In genomic region chr9:106345630-106346029, GRCm38 (mm10) we compare ENCODE assay signal across 9 mouse cellular contexts. TPM values are rescaled to one million over a fixed set of nuclear protein-coding genes. Genes with fewer than 3 reads are reported as not detected.
DNase-seq lines count a peak whose midpoint lies in the region; ATAC-seq and TF ChIP-seq lines count a peak whose summit lies in the region.
"Had no signal": no experiment of that assay in that cellular context is flagged by ENCODE, and none has a peak within 500 bp of the region (broad histone marks: within the 10 kb centered on the region; RNA-seq: fewer than 3 reads in every experiment).

No protein-coding gene starts in this region.

- 0 out of 2 replicates have a peak overlapping the region, but pooled peaks have one; percentile 1 for H3K4me2 ChIP-seq in heart, postnatal 0 days (ENCODE audit: low read depth, low read length)
- H3K4me2 ChIP-seq in embryonic facial prominence, embryonic 13.5 days, result peak overlapping the region; percentile 16; the same call in 1 of the 2 replicates
- no peak overlapping the region for H3K4me2 ChIP-seq in midbrain, embryonic 15.5 days

- H3K27me3 ChIP-seq in heart, postnatal 0 days (ENCODE audit: control insufficient read depth, insufficient read depth, low read length), result no peaks in the 10 kb centered on the region
- no peaks in the 10 kb centered on the region for H3K27me3 ChIP-seq in embryonic facial prominence, embryonic 13.5 days
- H3K27me3 ChIP-seq in midbrain, embryonic 15.5 days (replicated peaks), result no peaks in the 10 kb centered on the region
- H3K27me3 ChIP-seq in thymus, adult 2 months (ENCODE audit: control insufficient read depth, insufficient read depth, low read length), result no peaks in the 10 kb centered on the region

- no peak for ATAC-seq in heart, postnatal 0 days (ENCODE audit: insufficient read depth, low read depth)
- peak; percentile 65 for ATAC-seq in common myeloid progenitor, adult 5-6 weeks (replicated peaks; ENCODE audit: low read depth, poor library complexity, severe bottlenecking)
- no peak for ATAC-seq in embryonic facial prominence, embryonic 13.5 days (ENCODE audit: insufficient number of reproducible peaks, insufficient read depth, low FRiP score, low TSS enrichment, low read depth)
- no peak for ATAC-seq in midbrain, embryonic 15.5 days (replicated peaks)

- no peaks in the 10 kb centered on the region; the same call in 1 of the 2 replicates for H3K36me3 ChIP-seq in heart, postnatal 0 days (replicated peaks; ENCODE audit: control insufficient read depth, insufficient read depth, low read length)
- no peaks in the 10 kb centered on the region for H3K36me3 ChIP-seq in embryonic facial prominence, embryonic 13.5 days
- no peaks in the 10 kb centered on the region for H3K36me3 ChIP-seq in midbrain, embryonic 15.5 days (replicated peaks)
- no peaks in the 10 kb centered on the region for H3K36me3 ChIP-seq in thymus, adult 2 months (ENCODE audit: control insufficient read depth, insufficient read depth, low read length)

- H3K27ac ChIP-seq in heart, postnatal 0 days (ENCODE audit: low read depth), result peak overlapping the region; percentile 78
- H3K27ac ChIP-seq in embryonic facial prominence, embryonic 13.5 days, result peak overlapping the region; percentile 85
- H3K27ac ChIP-seq in midbrain, embryonic 15.5 days, result peak overlapping the region; percentile 44; the same call in 1 of the 2 replicates
- no peak overlapping the region for H3K27ac ChIP-seq in thymus, adult 2 months (ENCODE audit: control insufficient read depth, insufficient read depth, low read length)

- H3K4me1 ChIP-seq in heart, postnatal 0 days (ENCODE audit: control insufficient read depth, insufficient read depth), result peaks cover 16% of the 10 kb centered on the region
- peaks cover 86% of the 10 kb centered on the region for H3K4me1 ChIP-seq in embryonic facial prominence, embryonic 13.5 days
- H3K4me1 ChIP-seq in midbrain, embryonic 15.5 days, result peaks cover 8% of the 10 kb centered on the region; the same call in 1 of the 2 replicates
- H3K4me1 ChIP-seq in thymus, adult 2 months (replicated peaks; ENCODE audit: control insufficient read depth, insufficient read depth, low read length), result 0 out of 2 replicates have a peak, but pooled peaks cover 4% of the 10 kb centered on the region

- no peak for TF ChIP-seq EP300 in heart, postnatal 0 days (IDR thresholded peaks at IDR 0.05; ENCODE audit: low read depth)

- H3K4me3 ChIP-seq in heart, postnatal 0 days (ENCODE audit: low read depth, low read length), result no peak overlapping the region
- no peak overlapping the region for H3K4me3 ChIP-seq in embryonic facial prominence, embryonic 13.5 days
- H3K4me3 ChIP-seq in midbrain, embryonic 15.5 days, result no peak overlapping the region
- H3K4me3 ChIP-seq in thymus, adult 2 months (ENCODE audit: control insufficient read depth, insufficient read depth, low read length), result no peak overlapping the region

- 0 out of 2 replicates have a peak overlapping the region, but pooled peaks have one; percentile 20 for H3K9ac ChIP-seq in heart, postnatal 0 days (replicated peaks; ENCODE audit: low read depth, low read length)
- H3K9ac ChIP-seq in embryonic facial prominence, embryonic 13.5 days, result peak overlapping the region; percentile 55
- no peak overlapping the region for H3K9ac ChIP-seq in midbrain, embryonic 15.5 days

- WGBS in heart, postnatal 0 days, result 71% methylated on average over 6 of the region's 6 CpGs
- 21% methylated on average over 6 of the region's 6 CpGs for WGBS in embryonic facial prominence, embryonic 13.5 days
- WGBS in midbrain, embryonic 15.5 days, result 28% methylated on average over 6 of the region's 6 CpGs
- 30% methylated on average over 6 of the region's 6 CpGs for WGBS in thymus, adult 2 months

- no peaks in the 10 kb centered on the region for H3K9me3 ChIP-seq in heart, postnatal 0 days (replicated peaks; ENCODE audit: control insufficient read depth, low read length)
- H3K9me3 ChIP-seq in embryonic facial prominence, embryonic 13.5 days, result no peaks in the 10 kb centered on the region
- no peaks in the 10 kb centered on the region for H3K9me3 ChIP-seq in midbrain, embryonic 15.5 days
- H3K9me3 ChIP-seq: G1E had no signal

- TF ChIP-seq POLR2A in thymus, adult 2 months (IDR thresholded peaks at IDR 0.05; ENCODE audit: control insufficient read depth, extremely low read depth, insufficient read depth, low read length, poor library complexity), result no peak

- no peak for DNase-seq in heart, postnatal 0 days (ENCODE audit: low spot score)
- DNase-seq in heart, postnatal 4 days, result no peak
- DNase-seq in frontal cortex, postnatal 14 days (ENCODE audit: low spot score in 2 of 2), result no peak
- no peak for DNase-seq in thymus, adult 2 months
- DNase-seq: thymus, postnatal 36 days had no signal

- no peak for TF ChIP-seq CTCF in heart, postnatal 0 days (IDR thresholded peaks at IDR 0.05; ENCODE audit: low read depth)
- TF ChIP-seq CTCF in thymus, adult 2 months (IDR thresholded peaks at IDR 0.05; ENCODE audit: borderline replicate concordance, control insufficient read depth, extremely low read depth, insufficient read depth, low read length, poor library complexity), result no peak

RNA-seq across cellular contexts. Expression of gene Dusp7, which starts 22.8 kb away (rescaled TPM):
- total RNA-seq in heart, postnatal 0 days (2014; rRNA removed; ENCODE audit: low replicate concordance), result 46.9 and 47.7 TPM in 2 replicates
- polyA plus RNA-seq in heart, postnatal 0 days (2015; fragmentation: Nextera tagmentation; extraction: Ambion mirVana), result 9.1 and 10.3 TPM in 2 replicates
- 10 to 100 TPM; 26.2 to 33.5 TPM for total RNA-seq in heart, postnatal 4 days (2021)
- total RNA-seq in common myeloid progenitor, adult 5-6 weeks (2017), result 10.1 and 23.6 TPM in 2 replicates
- polyA plus RNA-seq in embryonic facial prominence, embryonic 13.5 days (2015; fragmentation: Nextera tagmentation; extraction: Ambion mirVana), result 40.3 and 40.6 TPM in 2 replicates
- 15.7 and 16.1 TPM in 2 replicates for polyA plus RNA-seq in midbrain, embryonic 15.5 days (2015; fragmentation: Nextera tagmentation; extraction: Ambion mirVana)
- polyA plus RNA-seq in thymus, adult 2 months (2012; rRNA removed), result 75.3 and 86.0 TPM in 2 replicates
